ENCODE assay signal across 18 mouse cellular contexts in genomic region chr12:103686050-103686449, GRCm38 (mm10). TPM values are rescaled to one million over a fixed set of nuclear protein-coding genes. Genes with fewer than 3 reads are reported as not detected.
DNase-seq lines count a peak whose midpoint lies in the region; ATAC-seq lines count a peak whose summit lies in the region.
"Had no signal": no experiment of that assay in that cellular context is flagged by ENCODE, and none has a peak within 500 bp of the region (broad histone marks: within the 10 kb centered on the region; RNA-seq: fewer than 3 reads in every experiment).

No protein-coding gene starts in this region.

- DNase-seq in frontal cortex, postnatal 25 days (ENCODE audit: low spot score in 2 of 2) = no peak
- DNase-seq in right cerebral cortex, postnatal 36 days (ENCODE audit: low spot score in 2 of 2) = peak; percentile 28 to 59
- no peak for DNase-seq in right cerebral cortex, postnatal 4 days
- peak; percentile 48 to 80 for DNase-seq in left cerebral cortex, postnatal 25 days (ENCODE audit: low spot score in 2 of 2)
- DNase-seq in neural tube, embryonic 10.5 days (ENCODE audit: extremely low spot score, low spot score) = no peak
- no peak for DNase-seq in heart, adult 18-20 months
- DNase-seq in embryo, embryonic 11 days = no peak
- DNase-seq: adrenal gland, adult 2 months; cerebellum, postnatal 10 days; kidney, adult 2 months; kidney, postnatal 36 days; lung, embryonic 14.5 days; spleen, adult 18-20 months; thymus, postnatal 25 days had no signal

- intact Hi-C loops in left cerebral cortex, postnatal 25 days (cut with DNase I) = no loop called here

- ATAC-seq in frontal cortex, adult (ENCODE audit: low TSS enrichment) = peak; percentile 95

RNA-seq across cellular contexts. Expression of gene Serpina1f, which starts 9.3 kb away (rescaled TPM):
- not detected for total RNA-seq in left cerebral cortex, postnatal 25 days (2021)
- not detected for total RNA-seq in heart, adult 18-20 months (2021)
- total RNA-seq: adrenal gland, adult 2 months; gastrocnemius, postnatal 4 days; heart, postnatal 25 days; MEL had no signal

RNA-seq across cellular contexts. Expression of gene Serpina16, which starts 10.1 kb away (rescaled TPM):
- total RNA-seq in left cerebral cortex, postnatal 25 days (2021) = not detected
- total RNA-seq in heart, adult 18-20 months (2021) = not detected
- total RNA-seq: adrenal gland, adult 2 months; gastrocnemius, postnatal 4 days; heart, postnatal 25 days; MEL had no signal

RNA-seq across cellular contexts. Expression of gene Serpina6, which starts 29.0 kb away (rescaled TPM):
- not detected for total RNA-seq in left cerebral cortex, postnatal 25 days (2021)
- total RNA-seq in heart, adult 18-20 months (2021) = not detected
- total RNA-seq: gastrocnemius, postnatal 4 days; heart, postnatal 25 days; MEL had no signal

RNA-seq across cellular contexts. Expression of gene Serpina10, which starts 54.8 kb away (rescaled TPM):
- not detected for total RNA-seq in left cerebral cortex, postnatal 25 days (2021)
- under 1 TPM in 1 of 2 experiments, not detected in 1; 0.26 TPM for total RNA-seq in heart, adult 18-20 months (2021)
- total RNA-seq: heart, postnatal 25 days had no signal

Comparison
In these comparisons a context has a peak if more than half of its experiments do, and no peak if none do; other contexts are left out.
1. DNase-seq: peak in right cerebral cortex, postnatal 36 days (2 of 2) and left cerebral cortex, postnatal 25 days (2 of 2); none in frontal cortex, postnatal 25 days (0 of 2), right cerebral cortex, postnatal 4 days (single experiment), neural tube, embryonic 10.5 days (single experiment), heart, adult 18-20 months (0 of 2) and embryo, embryonic 11 days (single experiment).